Mouse (Mus musculus) left cerebral cortex, adult 2 months (tissue): ENCODE measurements around the gene Car6. TPM values are rescaled to one million over a fixed set of nuclear protein-coding genes. Genes with fewer than 3 reads are reported as not detected.

Experiments used
- DNase-seq, 2 experiments: peaks; one replicate each; pipeline ENCODE4 v3.0.0; 2021 to 2022; ENCODE audit warnings: low spot score in 2 of 2, mixed read lengths in 1 of 2; ENCODE audit errors: extremely low spot score in 1 of 2
- H3K27ac ChIP-seq: fragments of 200-600 bp; 2 replicates; pipeline ENCODE4 v1.8.1; 2022
- H3K4me3 ChIP-seq: fragments of 200-600 bp; 2 replicates; pipeline ENCODE4 v1.8.1; 2022
- CTCF ChIP-seq: fragments of 200-600 bp; IDR thresholded peaks from 2 replicates; pipeline ENCODE4 v1.8.1; 2022; ENCODE audit warnings: antibody characterized with exemption, mild to moderate bottlenecking, moderate library complexity
- intact Hi-C: fragments of 180-260 bp; cut with DNase I; formaldehyde crosslinking; loops from one replicate; pipeline ENCODE4 v1.15.1; 2025
- total RNA-seq, 2 experiments: library from RNA; stranded (reverse); gene quantifications; 2 replicates each; pipeline ENCODE4 v1.2.3; 2021

Gene Car6
- total RNA-seq, 2 experiments from 2014 or later: not detected

- H3K27ac ChIP-seq: peak overlapping the region; percentile 10; the same call in 1 of the 2 replicates
- no peak overlapping the region for H3K4me3 ChIP-seq
- no peak for TF ChIP-seq CTCF
- peak in 1 of 2 experiments; percentile 63 for DNase-seq
- intact Hi-C loops: loop anchor here (10.0 kb wide), 1 partner anchor 192 kb away; no protein-coding TSS in a partner anchor
Measured at GRCm38 (mm10) chr4:150226818-150227688, 25.9 kb upstream of the Car6 start.

- Histone ChIP-seq H3K4me3 (no peak overlapping the region), H3K27ac (no peak overlapping the region)
- no peak for TF ChIP-seq CTCF
- no peak for DNase-seq
- intact Hi-C loops: loop anchor here (2.0 to 10.0 kb wide), 2 partner anchors 15 to 191 kb away; no protein-coding TSS in a partner anchor
Measured at GRCm38 (mm10) chr4:150225700-150226099, 24.6 kb upstream of the Car6 start.

DNA sequence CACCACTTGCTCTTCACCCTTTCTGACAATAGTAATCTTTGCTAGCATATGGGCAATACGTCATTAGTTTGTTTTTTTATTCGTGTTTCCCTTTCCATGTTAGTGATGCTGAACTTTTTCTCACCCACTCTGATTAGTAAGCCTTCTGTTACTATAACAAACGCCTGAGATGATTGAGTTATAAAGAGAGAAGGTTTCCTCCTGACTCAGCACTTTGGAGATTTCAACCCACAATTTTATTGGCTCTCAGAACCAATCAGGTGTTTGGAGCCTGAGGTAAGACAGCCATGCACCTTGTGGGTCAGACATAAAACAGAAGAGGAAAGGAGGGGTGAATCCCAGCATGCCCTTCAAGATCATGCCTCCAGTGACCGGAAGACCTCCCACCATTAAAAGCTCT lies 22.7 kb upstream of the Car6 start:
- H3K27ac ChIP-seq: no peak overlapping the region
- no peak for TF ChIP-seq CTCF
- intact Hi-C loops: loop anchor here (2.0 to 10.0 kb wide), 2 partner anchors 17 to 189 kb away; no protein-coding TSS in a partner anchor
- no peak overlapping the region for H3K4me3 ChIP-seq
- no peak for DNase-seq

GRCm38 (mm10) chr4:150221017-150221640 lies 20.0 kb upstream of the Car6 start:
- intact Hi-C loops: loop anchor here (10.0 kb wide), 1 partner anchor 186 kb away; no protein-coding TSS in a partner anchor
- no peak for TF ChIP-seq CTCF
- DNase-seq: no peak
- H3K4me3 ChIP-seq: no peak overlapping the region
- no peak overlapping the region for H3K27ac ChIP-seq

GRCm38 (mm10) chr4:150220584-150220983 lies 19.5 kb upstream of the Car6 start:
- DNase-seq: no peak
- H3K4me3 ChIP-seq: no peak overlapping the region
- no peak overlapping the region for H3K27ac ChIP-seq
- intact Hi-C loops: loop anchor here (10.0 kb wide), 1 partner anchor 186 kb away; no protein-coding TSS in a partner anchor
- TF ChIP-seq CTCF: no peak

GRCm38 (mm10) chr4:150219501-150220292 lies 18.6 kb upstream of the Car6 start:
- no peak overlapping the region for H3K4me3 ChIP-seq
- peak; percentile 77 for TF ChIP-seq CTCF
- DNase-seq: peak in 1 of 2 experiments; percentile 58
- intact Hi-C loops: loop anchor here (2.0 to 10.0 kb wide), 3 partner anchors 43 to 185 kb away; no protein-coding TSS in a partner anchor
- no peak overlapping the region for H3K27ac ChIP-seq

DNA sequence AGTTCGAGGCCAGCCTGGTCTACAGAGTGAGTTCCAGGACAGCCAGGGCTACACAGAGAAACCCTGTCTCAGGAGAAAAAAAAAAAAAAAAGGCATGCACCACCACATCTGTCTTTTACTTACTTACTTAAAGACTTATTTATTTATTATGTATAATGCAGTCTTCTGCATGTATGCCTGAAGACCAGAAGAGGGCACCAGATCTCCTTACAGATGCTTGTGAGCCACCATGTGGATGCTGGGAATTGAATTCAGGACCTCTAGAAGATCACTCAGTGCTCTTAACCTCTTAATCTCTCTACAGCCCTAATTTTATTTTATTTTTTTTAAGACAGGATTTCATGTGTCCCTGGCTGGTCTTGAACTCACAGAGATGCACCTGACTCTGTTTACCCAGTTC lies 16.8 kb upstream of the Car6 start:
- Histone ChIP-seq H3K4me3 (no peak overlapping the region), H3K27ac (no peak overlapping the region)
- TF ChIP-seq CTCF: peak; percentile 34
- no peak for DNase-seq
- intact Hi-C loops: loop anchor here (2.0 kb wide), 2 partner anchors 41 to 81 kb away; no protein-coding TSS in a partner anchor

GRCm38 (mm10) chr4:150217042-150217554 lies 16.0 kb upstream of the Car6 start:
- DNase-seq: no peak
- intact Hi-C loops: no loop called here
- TF ChIP-seq CTCF: no peak
- Histone ChIP-seq H3K27ac (no peak overlapping the region), H3K4me3 (no peak overlapping the region)

DNA sequence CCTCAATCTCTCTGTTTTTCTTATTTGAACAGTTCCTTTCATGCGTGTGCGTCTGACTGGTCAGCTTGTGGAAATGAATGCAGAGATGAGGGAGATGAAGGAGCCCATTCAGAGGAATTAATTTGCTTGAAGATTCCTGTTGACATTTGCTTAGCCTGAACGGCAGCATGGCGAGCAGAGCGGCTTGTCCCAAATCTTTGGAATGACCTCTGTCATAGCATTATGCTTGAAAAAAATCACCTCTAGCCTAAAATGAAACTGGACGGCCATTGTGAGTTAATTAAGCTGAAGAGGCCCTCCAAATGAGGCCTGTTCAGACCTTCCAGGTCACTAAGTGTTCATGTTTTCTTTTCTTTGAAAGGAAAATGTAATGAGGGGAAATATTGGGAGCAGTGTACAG lies 15.3 kb upstream of the Car6 start:
- intact Hi-C loops: no loop called here
- DNase-seq: no peak
- no peak for TF ChIP-seq CTCF
- no peak overlapping the region for H3K27ac ChIP-seq
- H3K4me3 ChIP-seq: no peak overlapping the region

- Histone ChIP-seq H3K4me3 (no peak overlapping the region), H3K27ac (no peak overlapping the region)
- peak; percentile 33 for TF ChIP-seq CTCF
- no peak for DNase-seq
- intact Hi-C loops: no loop called here
Measured at GRCm38 (mm10) chr4:150213910-150214309, 12.8 kb upstream of the Car6 start.

GRCm38 (mm10) chr4:150212553-150212971 lies 11.4 kb upstream of the Car6 start:
- intact Hi-C loops: no loop called here
- no peak for TF ChIP-seq CTCF
- no peak for DNase-seq
- H3K4me3 ChIP-seq: no peak overlapping the region
- H3K27ac ChIP-seq: no peak overlapping the region
